Mouse (Mus musculus): Measurements from ENCODE around the gene Sbk3.

DNA sequence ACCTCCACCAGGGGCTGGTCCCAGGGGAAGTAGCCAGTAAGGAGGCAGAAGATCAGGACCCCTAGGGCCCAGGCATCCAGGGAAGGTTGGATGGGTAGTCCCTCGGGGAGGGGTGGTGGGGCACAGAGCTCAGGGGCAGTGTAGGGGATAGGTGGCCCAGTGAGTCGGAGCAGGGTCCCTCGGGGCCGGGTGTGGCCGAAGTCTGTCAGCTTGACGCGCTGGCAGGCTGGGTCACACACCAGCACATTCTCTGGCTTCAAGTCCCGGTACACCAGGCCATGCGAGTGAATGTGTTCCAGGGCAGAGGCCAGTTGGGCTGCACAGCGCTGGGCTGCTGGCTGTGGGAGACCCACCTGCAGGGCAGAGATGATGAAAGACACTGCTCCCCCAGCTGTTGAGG, 13.6 kb downstream of the Sbk3 start:
- TF ChIP-seq CTCF (IDR thresholded peaks at IDR 0.05; ENCODE audit: control insufficient read depth, insufficient read depth, low read length) (no peak), POLR2A (IDR thresholded peaks at IDR 0.05; ENCODE audit: borderline replicate concordance, control insufficient read depth, low read depth, low read length) (no peak)

Data from bone marrow, adult 2 months (tissue).